Mouse (Mus musculus): ENCODE results near the gene Gli1. TPM values are rescaled to one million over a fixed set of nuclear protein-coding genes. Genes with fewer than 3 reads are reported as not detected.

The Gli1 gene
- polyA plus RNA-seq, 1 experiment from 2014 or later: 1.4 TPM

- peaks cover 19% of the 10 kb centered on the region for H3K4me1 ChIP-seq
- 88% methylated on average over 8 of the region's 8 CpGs for WGBS
- H3K36me3 ChIP-seq: peaks cover 100% of the 10 kb centered on the region
- no peak overlapping the region for H3K4me2 ChIP-seq
- H3K27me3 ChIP-seq (replicated peaks): no peaks in the 10 kb centered on the region
- no peak for ATAC-seq (ENCODE audit: extremely low read depth, insufficient number of reproducible peaks, low FRiP score, low TSS enrichment)
- H3K27ac ChIP-seq (replicated peaks): no peak overlapping the region
- no peak overlapping the region for H3K4me3 ChIP-seq
- no peaks in the 10 kb centered on the region for H3K9me3 ChIP-seq
- no peak overlapping the region for H3K9ac ChIP-seq
These were observed 60.5 kb downstream of the Gli1 start for GRCm38 (mm10) chr10:127281316-127281715.

Other genes with a start within 250 kb of the Gli1 start
- gene Os9, start 220.8 kb downstream of the Gli1 start, polyA plus RNA-seq (2015; fragmentation: Nextera tagmentation; extraction: Ambion mirVana): 48.0 and 49.5 TPM in 2 replicates
- gene B4galnt1, start 176.7 kb downstream of the Gli1 start, polyA plus RNA-seq (2015; fragmentation: Nextera tagmentation; extraction: Ambion mirVana): 1.2 and 1.7 TPM in 2 replicates
- 18.0 and 21.5 TPM in 2 replicates for gene Slc26a10, start 161.3 kb downstream of the Gli1 start, polyA plus RNA-seq (2015; fragmentation: Nextera tagmentation; extraction: Ambion mirVana)
- gene Arhgef25, start 151.9 kb downstream of the Gli1 start, polyA plus RNA-seq (2015; fragmentation: Nextera tagmentation; extraction: Ambion mirVana): 21.4 and 21.6 TPM in 2 replicates
- 65.2 and 67.7 TPM in 2 replicates for gene Dtx3, start 146.2 kb downstream of the Gli1 start, polyA plus RNA-seq (2015; fragmentation: Nextera tagmentation; extraction: Ambion mirVana)
- gene Pip4k2c, start 130.4 kb downstream of the Gli1 start, polyA plus RNA-seq (2015; fragmentation: Nextera tagmentation; extraction: Ambion mirVana): 23.2 and 23.8 TPM in 2 replicates
- 0.32 and 0.63 TPM in 2 replicates for gene Kif5a, start 78.6 kb downstream of the Gli1 start, polyA plus RNA-seq (2015; fragmentation: Nextera tagmentation; extraction: Ambion mirVana)
- gene Dctn2, start 75.6 kb downstream of the Gli1 start, polyA plus RNA-seq (2015; fragmentation: Nextera tagmentation; extraction: Ambion mirVana): 133 and 136 TPM in 2 replicates
- gene Mbd6, start 53.0 kb downstream of the Gli1 start, polyA plus RNA-seq (2015; fragmentation: Nextera tagmentation; extraction: Ambion mirVana): 12.6 and 12.7 TPM in 2 replicates
- 84.0 and 86.4 TPM in 2 replicates for gene Mars, start 30.2 kb downstream of the Gli1 start, polyA plus RNA-seq (2015; fragmentation: Nextera tagmentation; extraction: Ambion mirVana)
- 1.7 and 1.9 TPM in 2 replicates for gene Arhgap9, start 20.0 kb downstream of the Gli1 start, polyA plus RNA-seq (2015; fragmentation: Nextera tagmentation; extraction: Ambion mirVana)
- 0.06 TPM in 1 of 2 replicates, not detected in the other for gene Inhbe, start 12.4 kb upstream of the Gli1 start, polyA plus RNA-seq (2015; fragmentation: Nextera tagmentation; extraction: Ambion mirVana)
- not detected in 2 replicates for gene Inhbc, start 28.5 kb upstream of the Gli1 start, polyA plus RNA-seq (2015; fragmentation: Nextera tagmentation; extraction: Ambion mirVana)
- gene R3hdm2, start 38.4 kb upstream of the Gli1 start, polyA plus RNA-seq (2015; fragmentation: Nextera tagmentation; extraction: Ambion mirVana): 29.1 and 30.4 TPM in 2 replicates
- gene Stac3, start 159.7 kb upstream of the Gli1 start, polyA plus RNA-seq (2015; fragmentation: Nextera tagmentation; extraction: Ambion mirVana): 0.76 and 1.0 TPM in 2 replicates
- gene Ndufa4l2, start 173.0 kb upstream of the Gli1 start, polyA plus RNA-seq (2015; fragmentation: Nextera tagmentation; extraction: Ambion mirVana): 14.2 and 18.1 TPM in 2 replicates
- gene Shmt2, start 180.5 kb upstream of the Gli1 start, polyA plus RNA-seq (2015; fragmentation: Nextera tagmentation; extraction: Ambion mirVana): 78.3 and 84.5 TPM in 2 replicates
- 0.62 TPM in 2 replicates for gene Nxph4, start 192.6 kb upstream of the Gli1 start, polyA plus RNA-seq (2015; fragmentation: Nextera tagmentation; extraction: Ambion mirVana)

Data from heart, embryonic 13.5 days (tissue).